Mouse (Mus musculus) left cerebral cortex, postnatal 10 days (tissue): ENCODE measurements around the gene Phykpl. TPM values are rescaled to one million over a fixed set of nuclear protein-coding genes. Genes with fewer than 3 reads are reported as not detected.
"Not testable (repeated sequence)": the region's sequence is repeated elsewhere in the genome, so short reads cannot be mapped to it uniquely, and the experiment has no call there.

Experiments used
- DNase-seq, 2 experiments: peaks; one replicate each; pipeline ENCODE4 v3.0.0; 2021 to 2022; ENCODE audit warnings: low spot score in 2 of 2, mixed read lengths in 1 of 2; ENCODE audit errors: extremely low spot score in 1 of 2
- intact Hi-C: fragments of 180-260 bp; cut with DNase I; formaldehyde crosslinking; loops from one replicate; pipeline ENCODE4 v1.15.1; 2025
- total RNA-seq, 2 experiments: library from RNA; stranded (reverse); gene quantifications; 2 replicates each; pipeline ENCODE4 v1.2.3; 2021

The Phykpl gene
- total RNA-seq, 2 experiments from 2014 or later: 6.4 to 7.1 TPM

- intact Hi-C loops: no loop called here
- no peak for DNase-seq
Measured at GRCm38 (mm10) chr11:51609266-51609909, 24.8 kb downstream of the Phykpl start.

- DNase-seq, intact Hi-C loops: not testable (repeated sequence)
Measured at GRCm38 (mm10) chr11:51609940-51610339, 25.4 kb downstream of the Phykpl start.

DNA sequence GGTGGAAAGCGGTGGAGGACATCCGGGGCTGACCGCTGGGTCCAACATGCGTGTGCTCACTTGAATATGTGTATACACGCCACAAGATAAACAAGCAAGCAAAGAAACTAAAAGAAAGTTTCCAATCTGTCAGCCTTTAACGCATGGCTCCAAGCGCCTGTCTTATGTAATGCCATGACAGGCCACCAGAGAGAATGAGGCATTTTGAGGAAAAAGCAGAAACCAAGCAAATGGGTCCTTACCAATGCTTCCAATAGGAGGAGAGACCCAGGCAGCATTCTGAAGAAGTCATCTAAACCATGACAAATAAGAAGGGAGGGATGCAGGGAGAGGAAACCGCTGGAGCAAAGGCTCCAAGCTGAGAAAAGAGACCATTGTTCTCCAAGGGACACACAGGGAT, 29.7 kb downstream of the Phykpl start:
- intact Hi-C loops: no loop called here
- no peak for DNase-seq

GRCm38 (mm10) chr11:51615129-51615528, 30.6 kb downstream of the Phykpl start:
- intact Hi-C loops: no loop called here
- no peak for DNase-seq

GRCm38 (mm10) chr11:51615601-51616000, 31.0 kb downstream of the Phykpl start:
- DNase-seq: peak in 1 of 2 experiments; percentile 82
- intact Hi-C loops: no loop called here

DNA sequence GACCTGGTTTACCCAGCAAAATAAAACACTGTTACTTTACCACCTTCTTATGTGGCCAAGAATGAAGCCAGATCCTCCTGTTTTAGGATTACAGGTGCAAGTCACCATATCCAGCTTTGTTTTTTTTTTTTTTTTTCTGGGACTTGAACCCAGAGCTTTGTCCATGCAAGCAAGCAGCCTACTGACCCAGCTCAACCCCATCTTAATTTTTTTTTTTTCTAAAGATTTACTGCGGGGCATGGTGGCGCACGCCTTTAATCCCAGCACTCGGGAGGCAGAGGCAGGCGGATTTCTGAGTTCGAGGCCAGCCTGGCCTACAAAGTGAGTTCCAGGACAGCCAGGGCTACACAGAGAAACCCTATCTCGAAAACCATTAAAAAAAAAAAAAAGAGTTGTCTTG, 31.6 kb downstream of the Phykpl start:
- intact Hi-C loops, DNase-seq: not testable (repeated sequence)

GRCm38 (mm10) chr11:51617693-51618092, 33.1 kb downstream of the Phykpl start:
- intact Hi-C loops: loop anchor here (2.0 kb wide), 1 partner anchor 63 kb away; no protein-coding TSS in a partner anchor
- DNase-seq: peak; percentile 64 to 77

DNA sequence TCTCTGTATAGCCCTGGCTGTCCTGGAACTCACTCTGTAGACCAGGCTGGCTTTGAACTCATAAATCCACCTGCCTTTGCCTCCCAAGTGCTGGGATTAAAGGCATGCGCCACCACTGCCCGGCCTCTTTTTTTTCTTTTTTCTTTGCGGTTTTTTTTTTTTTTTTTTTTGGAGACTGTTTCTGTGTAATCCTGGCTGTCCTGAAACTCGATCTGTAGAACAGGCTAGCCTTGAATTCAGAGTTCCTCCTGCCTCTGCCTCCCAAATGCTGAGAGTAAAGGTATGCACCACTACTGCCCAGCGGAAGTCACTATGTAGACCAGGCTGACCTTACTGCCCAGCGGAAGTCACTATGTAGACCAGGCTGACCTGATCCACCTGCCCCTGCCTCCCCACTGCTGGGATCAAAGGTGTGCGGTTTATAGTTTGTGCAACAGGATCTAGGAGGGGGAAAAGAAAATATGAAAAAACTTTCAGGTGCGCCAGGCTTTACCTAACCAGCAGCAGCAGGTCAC, 34.4 kb downstream of the Phykpl start:
- intact Hi-C loops: loop anchor here (2.0 kb wide), 1 partner anchor 62 kb away; no protein-coding TSS in a partner anchor
- no peak for DNase-seq

DNA sequence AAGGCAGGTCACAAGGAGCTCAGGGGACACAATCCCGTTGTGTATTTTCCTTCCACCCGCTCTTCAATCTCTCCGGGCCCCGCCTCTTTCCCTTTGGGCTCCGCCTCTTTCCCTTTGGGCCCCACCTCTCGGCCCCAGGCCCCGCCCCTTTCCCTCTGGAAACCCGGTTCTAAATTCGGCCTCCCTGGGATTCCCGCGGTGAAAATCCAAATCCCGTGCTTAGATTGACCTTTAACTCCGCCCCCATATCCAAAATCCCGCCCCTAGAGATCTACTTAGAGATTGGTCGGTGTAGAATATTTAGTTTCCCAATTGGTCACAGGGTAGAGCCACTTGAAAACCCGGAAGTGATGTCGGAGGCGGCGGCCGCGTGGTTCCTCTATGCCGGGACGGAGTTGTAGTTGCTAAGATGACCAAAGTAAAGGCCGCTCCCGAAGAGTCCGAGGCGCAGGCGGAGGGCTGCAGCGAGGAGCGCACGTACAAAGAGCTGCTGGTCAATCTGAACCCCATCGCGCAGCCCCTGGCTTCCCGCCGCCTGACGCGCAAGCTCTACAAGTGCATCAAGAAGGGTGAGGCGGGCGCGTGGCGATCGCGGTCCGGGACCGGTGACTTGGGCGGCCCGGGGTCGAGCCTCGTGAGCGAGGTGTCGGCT, 35.0 kb downstream of the Phykpl start, which contains the start of gene Nhp2:
Gene Nhp2 (plus strand): TSS at position 327 of the 652 bp plus-strand sequence.
- peak; percentile 94 to 97 for DNase-seq
- intact Hi-C loops: loop anchor here (2.0 kb wide), 1 partner anchor 61 kb away; no protein-coding TSS in a partner anchor

- intact Hi-C loops: no loop called here
- DNase-seq: no peak
Measured at GRCm38 (mm10) chr11:51620084-51620483, 35.5 kb downstream of the Phykpl start.

DNA sequence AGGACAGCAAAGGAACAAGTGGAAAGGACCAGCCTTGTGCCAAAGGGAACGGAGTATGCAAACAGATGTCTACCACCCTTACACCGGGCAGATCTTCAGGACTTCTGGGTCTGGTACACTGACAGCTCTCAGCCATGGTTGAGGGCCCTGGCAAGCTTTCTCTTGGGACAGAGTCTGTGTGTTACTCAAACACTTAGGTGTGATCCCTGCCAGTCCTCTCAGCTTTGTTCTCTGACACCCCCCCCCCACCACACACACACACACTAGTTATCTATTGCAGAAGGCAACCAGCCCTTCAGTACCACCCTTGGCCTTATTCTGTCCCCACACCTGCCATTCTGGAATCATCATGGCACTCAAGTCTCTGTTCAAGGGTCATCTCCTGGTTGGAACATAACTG, 37.2 kb downstream of the Phykpl start:
- no peak for DNase-seq
- intact Hi-C loops: no loop called here

GRCm38 (mm10) chr11:51622971-51623491, 38.5 kb downstream of the Phykpl start:
- peak; percentile 60 to 67 for DNase-seq
- intact Hi-C loops: no loop called here

DNA sequence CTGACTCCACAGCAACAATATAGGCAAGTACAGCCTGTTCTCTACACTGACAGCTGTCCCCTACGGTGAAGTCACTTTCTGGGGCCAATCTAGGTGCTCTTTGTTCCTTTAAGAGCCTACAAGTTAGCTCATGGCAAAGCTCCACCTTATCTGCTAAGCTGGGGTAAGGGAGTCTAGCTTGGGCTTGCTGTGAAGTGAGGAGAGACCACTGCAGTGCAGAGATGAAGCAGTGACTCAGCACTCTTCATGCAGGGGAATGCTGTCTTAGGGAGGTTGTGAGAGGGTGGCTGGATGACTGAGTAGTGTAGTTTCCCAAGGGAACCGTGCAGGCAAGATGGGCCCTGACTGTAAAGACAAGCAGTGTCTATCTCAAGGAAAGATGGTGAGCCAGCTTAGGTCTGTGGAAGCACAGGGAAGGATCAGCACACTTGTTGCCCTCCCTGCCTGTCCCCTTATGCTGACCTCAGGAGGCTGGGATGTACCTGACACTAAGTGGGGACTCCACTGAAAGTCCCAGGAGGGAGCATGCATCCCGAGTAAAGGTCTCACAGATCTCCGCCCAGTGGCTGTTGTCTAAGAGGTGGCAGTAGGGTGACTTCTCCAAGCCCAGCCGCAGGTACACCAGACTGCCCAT, 40.7 kb downstream of the Phykpl start:
- DNase-seq: peak in 1 of 2 experiments; percentile 11

GRCm38 (mm10) chr11:51627425-51627824, 42.9 kb downstream of the Phykpl start:
- DNase-seq: no peak

More for the DNA sequence above, 40.7 kb downstream of the Phykpl start:
- intact Hi-C loops: no loop called here

DNA sequence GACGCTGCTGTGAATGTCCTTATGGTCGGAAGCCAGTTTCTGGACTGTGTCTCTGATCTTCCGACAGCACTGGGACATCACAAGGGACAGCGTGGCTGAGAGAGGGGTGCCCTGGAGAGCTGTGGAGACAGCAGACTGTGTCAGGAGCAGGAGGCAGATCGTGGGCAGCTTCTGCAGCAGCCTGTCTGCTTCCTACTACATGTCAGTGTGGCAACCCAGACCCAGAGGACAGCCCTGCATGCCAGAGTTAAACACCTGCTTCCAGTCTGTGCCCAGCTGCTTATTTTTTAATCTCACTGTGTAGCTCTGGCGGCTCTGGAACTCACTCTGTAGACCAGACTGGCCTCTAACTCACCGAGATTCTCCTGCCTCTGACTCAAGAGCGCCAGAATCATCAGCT, 43.4 kb downstream of the Phykpl start:
- no peak for DNase-seq
- intact Hi-C loops: no loop called here

More at GRCm38 (mm10) chr11:51627425-51627824, 42.9 kb downstream of the Phykpl start:
- intact Hi-C loops: no loop called here

DNA sequence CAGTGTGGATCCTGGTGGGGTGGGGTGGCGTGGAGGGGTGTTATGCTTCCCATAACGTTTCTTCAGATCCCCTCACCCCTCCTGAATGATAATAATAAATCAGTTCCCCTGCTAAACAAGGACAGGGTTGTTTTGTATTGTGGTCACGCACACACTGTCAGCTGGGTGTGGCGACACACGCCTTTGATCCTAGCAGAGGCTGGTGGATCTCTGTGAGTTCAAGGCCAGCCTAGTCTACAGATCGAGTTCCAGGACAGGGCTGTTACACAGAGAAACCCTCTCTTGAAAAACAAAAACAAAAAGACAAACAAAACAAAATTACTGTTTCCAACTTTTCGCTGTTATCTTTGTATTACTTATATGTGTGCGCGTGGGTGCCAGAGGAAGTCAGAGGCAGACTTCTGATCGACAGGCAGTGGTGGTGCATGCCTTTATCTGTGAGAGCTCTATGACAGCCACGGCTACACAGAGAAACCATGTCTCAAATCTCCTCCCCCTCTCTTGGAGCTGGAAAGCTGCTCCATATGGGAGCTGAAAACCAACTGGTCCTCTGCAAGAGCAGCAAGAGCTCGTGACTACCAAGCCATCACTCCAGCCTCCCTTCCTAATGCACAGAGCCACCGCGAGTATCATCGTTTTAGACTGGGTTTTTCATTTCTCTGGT, 45.2 kb downstream of the Phykpl start:
- intact Hi-C loops: no loop called here
- no peak for DNase-seq

GRCm38 (mm10) chr11:51632130-51632753, 47.7 kb downstream of the Phykpl start:
- DNase-seq: no peak
- intact Hi-C loops: no loop called here

DNA sequence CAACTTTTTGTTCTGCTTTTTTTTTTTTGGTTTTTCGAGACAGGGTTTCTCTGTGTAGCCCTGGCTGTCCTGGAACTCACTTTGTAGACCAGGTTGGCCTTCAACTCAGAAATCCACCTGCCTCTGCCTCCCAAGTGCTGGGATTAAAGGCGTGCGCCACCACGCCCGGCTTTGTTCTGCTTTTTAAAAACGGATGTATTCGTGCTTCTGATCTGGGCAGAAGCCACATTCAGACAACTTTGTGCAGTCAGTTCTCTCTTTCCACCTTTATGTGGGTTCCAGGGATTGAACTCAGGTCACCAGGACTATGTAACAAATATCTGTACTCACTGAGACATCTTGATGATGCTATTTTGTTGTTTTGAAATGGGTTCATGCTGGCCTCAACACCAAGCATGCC, 48.6 kb downstream of the Phykpl start:
- intact Hi-C loops: not testable (repeated sequence)

More for the DNA sequence above, 48.6 kb downstream of the Phykpl start:
- not testable (repeated sequence) for DNase-seq
